Mouse (Mus musculus) fat pad, adult 2 months (tissue): ENCODE measurements around the gene Gm7579.
"Not testable (repeated sequence)": the region's sequence is repeated elsewhere in the genome, so short reads cannot be mapped to it uniquely, and the experiment has no call there.

Experiments
- DNase-seq: peaks from one replicate; pipeline ENCODE4 v3.0.0-alpha.2; 2011; ENCODE audit warnings: low read depth, low spot score; ENCODE audit errors: extremely low read depth

Gm7579 gene

GRCm38 (mm10) chr7:142211559-142211958, at the start of gene Gm7579:
Gene Gm7579 (plus strand): TSS chr7:142211859.
- no peak for DNase-seq

- DNase-seq = not testable (repeated sequence)
Measured at GRCm38 (mm10) chr7:142165639-142166038, 46.0 kb upstream of the Gm7579 start, which contains the start of gene Gm4553. Gene Gm4553 (minus strand): TSS chr7:142165739.

- DNase-seq = no peak
Measured at GRCm38 (mm10) chr7:142169836-142170235, 41.8 kb upstream of the Gm7579 start.

- DNase-seq = not testable (repeated sequence)
Measured at GRCm38 (mm10) chr7:142175905-142176304, 35.8 kb upstream of the Gm7579 start, which contains the start of gene Krtap5-2. Gene Krtap5-2 (minus strand): TSS chr7:142176005.

GRCm38 (mm10) chr7:142178685-142179084, 33.0 kb upstream of the Gm7579 start:
- DNase-seq = no peak

- DNase-seq = no peak
Measured at GRCm38 (mm10) chr7:142181021-142181420, 30.6 kb upstream of the Gm7579 start.

- no peak for DNase-seq
Measured at GRCm38 (mm10) chr7:142188156-142188555, 23.5 kb upstream of the Gm7579 start.

- DNase-seq = no peak
Measured at GRCm38 (mm10) chr7:142190289-142190688, 21.4 kb upstream of the Gm7579 start, which contains the start of gene Gm10153. Gene Gm10153 (minus strand): TSS chr7:142190389.

- DNase-seq = no peak
Measured at GRCm38 (mm10) chr7:142198748-142199147, 12.9 kb upstream of the Gm7579 start.

- DNase-seq = no peak
Measured at GRCm38 (mm10) chr7:142201064-142201463, 10.6 kb upstream of the Gm7579 start, which contains the start of gene Krtap5-3. Gene Krtap5-3 (plus strand): TSS chr7:142201364.

- no peak for DNase-seq
Measured at GRCm38 (mm10) chr7:142205488-142205887, 6.2 kb upstream of the Gm7579 start.

- not testable (repeated sequence) for DNase-seq
Measured at GRCm38 (mm10) chr7:142206891-142207290, 4.8 kb upstream of the Gm7579 start.

- not testable (repeated sequence) for DNase-seq
Measured at GRCm38 (mm10) chr7:142212136-142212535, 477 bp downstream of the Gm7579 start.

- DNase-seq = no peak
Measured at GRCm38 (mm10) chr7:142224518-142224917, 12.9 kb downstream of the Gm7579 start.

GRCm38 (mm10) chr7:142229871-142230270, 18.2 kb downstream of the Gm7579 start, which contains the start of gene Krtap5-5:
Gene Krtap5-5 (minus strand): TSS chr7:142229971.
- DNase-seq = not testable (repeated sequence)

GRCm38 (mm10) chr7:142231540-142231939, 19.9 kb downstream of the Gm7579 start:
- DNase-seq = no peak

- no peak for DNase-seq
Measured at GRCm38 (mm10) chr7:142240978-142241377, 29.3 kb downstream of the Gm7579 start, which contains the start of gene Gm40460. Gene Gm40460 (minus strand): TSS chr7:142241078.

GRCm38 (mm10) chr7:142249824-142250223, 38.2 kb downstream of the Gm7579 start:
- DNase-seq = no peak

GRCm38 (mm10) chr7:142255517-142255916, 43.9 kb downstream of the Gm7579 start:
- DNase-seq = no peak

GRCm38 (mm10) chr7:142258254-142258653, 46.6 kb downstream of the Gm7579 start, which contains the start of gene Gm2431:
Gene Gm2431 (minus strand): TSS chr7:142258354.
- DNase-seq = not testable (repeated sequence)
